Mouse (Mus musculus) small intestine, adult 2 months (tissue): ENCODE measurements at regions not wholly inside any gene's neighbourhood (a gene's known extent, or its start where the extent isn't known, plus 50 kb on each side); places are given as distances from the start of the nearest gene placed in this dataset.

Source experiments
- H3K27ac ChIP-seq: fragments of 200-500 bp; 2 replicates; pipeline ENCODE4 v1.5.1; 2012; ENCODE audit warnings: low read depth, low read length, control low read depth, inconsistent platforms; ENCODE audit not compliant: insufficient read depth
- H3K27me3 ChIP-seq: fragments of 200-500 bp; 2 replicates; pipeline ENCODE4 v1.6.1; 2012; ENCODE audit warnings: mild to moderate bottlenecking, moderate library complexity, low read length, inconsistent platforms; ENCODE audit not compliant: control insufficient read depth, insufficient read depth
- H3K36me3 ChIP-seq: fragments of 200-500 bp; 2 replicates; pipeline ENCODE4 v1.6.1; 2012; ENCODE audit warnings: mild to moderate bottlenecking, low read length, control low read depth, inconsistent platforms; ENCODE audit not compliant: control insufficient read depth, insufficient read depth
- H3K4me1 ChIP-seq: fragments of 200-500 bp; 2 replicates; pipeline ENCODE4 v1.6.1; 2012; ENCODE audit warnings: low read length, inconsistent platforms, mixed read lengths; ENCODE audit not compliant: control insufficient read depth, insufficient read depth, insufficient read length
- H3K4me3 ChIP-seq: fragments of 200-500 bp; 2 replicates; pipeline ENCODE4 v1.5.1; 2012; ENCODE audit warnings: low read depth, mild to moderate bottlenecking, control low read depth, inconsistent platforms, low read length, moderate library complexity
- CTCF ChIP-seq: fragments of 200-500 bp; IDR thresholded peaks from 2 replicates; pipeline ENCODE4 v1.5.1; 2012; ENCODE audit warnings: low read depth, mild to moderate bottlenecking, control low read depth, inconsistent platforms, low read length, moderate library complexity, mixed read lengths; ENCODE audit not compliant: insufficient replicate concordance, insufficient read length; ENCODE audit errors: extremely low read depth
- POLR2A ChIP-seq: fragments of 200-500 bp; IDR thresholded peaks from 2 replicates; pipeline ENCODE4 v1.6.1; 2012; ENCODE audit warnings: low read depth, mild to moderate bottlenecking, control low read depth, inconsistent platforms, low read length, moderate library complexity
- WGBS: fragments of 180-500 bp; shearing (Covaris S2); methylation state at CpG from one replicate; pipeline ENCODE4 v1.1.7; 2018; 5-methylcytosine and 5-hydroxymethylcytosine counted together

DNA sequence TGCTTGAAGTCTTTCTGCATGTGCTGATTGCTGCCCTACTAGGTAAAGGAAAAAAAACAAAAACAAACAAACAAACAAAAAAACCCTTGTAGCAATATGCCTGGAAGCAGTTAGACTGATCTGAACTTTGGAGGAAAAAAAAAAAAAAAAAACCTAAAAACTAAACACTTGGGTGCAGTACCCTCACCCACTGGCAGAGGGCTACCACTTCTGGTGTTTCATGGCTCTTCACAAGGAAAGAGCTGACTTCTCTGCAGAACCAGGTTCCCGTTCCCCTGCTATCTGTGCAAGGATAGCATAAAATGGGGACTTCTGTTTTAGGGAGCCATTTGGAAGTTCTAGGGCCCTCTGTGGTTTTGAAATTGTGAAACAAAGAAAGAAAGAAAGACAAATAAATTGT is 52.2 kb upstream of the Otud4 start:
- Histone ChIP-seq H3K27ac (no peak overlapping the region), H3K36me3 (no peaks in the 10 kb centered on the region), H3K27me3 (no peaks in the 10 kb centered on the region), H3K4me1 (no peaks in the 10 kb centered on the region), H3K4me3 (no peak overlapping the region)
- TF ChIP-seq CTCF (peak; percentile 40; the same call in 1 of the 2 replicates), POLR2A (no peak)
- 12% methylated on average over 1 of the region's 1 CpGs for WGBS

DNA sequence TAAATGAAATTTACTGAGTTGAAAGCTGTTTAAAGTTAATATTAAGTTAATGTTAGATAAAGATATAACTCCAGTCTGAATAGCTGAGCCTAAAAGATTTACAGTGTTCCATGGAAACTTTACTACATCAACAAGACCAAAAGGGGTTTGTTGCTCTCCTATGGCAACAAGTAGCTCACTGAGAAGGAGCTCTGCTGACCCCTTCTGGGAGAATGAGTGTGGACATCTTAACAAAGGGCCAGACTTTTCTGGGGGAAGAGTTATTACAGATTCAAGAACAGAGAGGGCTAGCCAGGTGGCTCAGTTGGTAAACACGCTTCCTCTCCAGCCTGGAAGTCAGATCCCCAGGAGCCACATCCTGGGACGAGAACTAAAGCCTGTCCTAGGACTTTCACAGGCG is 54.5 kb upstream of the Otud4 start:
- Histone ChIP-seq H3K4me3 (no peak overlapping the region), H3K36me3 (no peaks in the 10 kb centered on the region), H3K27me3 (no peaks in the 10 kb centered on the region), H3K27ac (no peak overlapping the region), H3K4me1 (no peaks in the 10 kb centered on the region)
- TF ChIP-seq CTCF (no peak), POLR2A (no peak)
- 41% methylated on average over 3 of the region's 3 CpGs for WGBS

DNA sequence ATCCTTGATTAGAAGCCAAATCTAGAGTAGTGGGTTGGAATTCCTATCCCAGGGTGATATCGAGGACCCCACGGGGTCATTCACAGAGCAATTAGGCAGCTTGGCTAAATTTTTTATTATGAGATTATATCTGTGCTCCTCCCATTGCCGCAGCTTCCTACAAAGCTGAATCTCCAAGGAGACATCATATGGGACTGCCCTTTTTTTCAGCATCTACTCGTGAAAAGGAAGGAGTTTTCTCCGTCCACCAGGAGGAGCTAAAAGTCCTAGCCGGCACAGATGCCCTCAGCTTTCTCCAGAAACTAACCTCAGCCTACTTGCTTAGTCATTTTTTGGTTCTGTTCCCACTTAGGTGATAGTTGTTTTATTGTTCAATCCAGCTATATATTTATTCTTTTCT is 56.1 kb upstream of the Otud4 start:
- Histone ChIP-seq H3K36me3 (no peaks in the 10 kb centered on the region), H3K4me3 (no peak overlapping the region), H3K27me3 (no peaks in the 10 kb centered on the region), H3K4me1 (no peaks in the 10 kb centered on the region), H3K27ac (no peak overlapping the region)
- 23% methylated on average over 6 of the region's 6 CpGs for WGBS
- TF ChIP-seq CTCF (no peak), POLR2A (no peak)

DNA sequence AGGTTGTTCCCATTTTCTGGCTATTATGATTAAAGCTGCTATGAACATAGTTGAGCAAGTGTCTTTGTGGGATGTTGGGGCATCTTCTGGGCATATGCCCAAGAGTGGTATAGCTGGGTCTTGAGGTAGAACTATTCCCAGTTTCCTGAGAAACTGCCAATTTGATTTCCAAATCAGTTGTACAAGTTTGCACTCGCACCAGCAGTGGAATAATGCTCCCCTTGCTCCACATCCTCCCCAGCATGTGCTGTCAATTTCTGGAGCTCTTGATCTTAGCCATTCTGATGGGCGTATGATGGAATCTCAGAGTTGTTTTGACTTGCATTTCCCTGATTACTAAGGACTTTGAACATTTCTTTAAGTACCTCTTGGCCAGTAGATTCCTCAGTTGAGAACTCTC is 57.2 kb upstream of the Otud4 start:
- Histone ChIP-seq H3K27ac (no peak overlapping the region), H3K4me1 (no peaks in the 10 kb centered on the region), H3K27me3 (no peaks in the 10 kb centered on the region), H3K36me3 (no peaks in the 10 kb centered on the region), H3K4me3 (no peak overlapping the region)
- WGBS = 80% methylated on average over 2 of the region's 2 CpGs
- TF ChIP-seq CTCF (no peak), POLR2A (no peak)

DNA sequence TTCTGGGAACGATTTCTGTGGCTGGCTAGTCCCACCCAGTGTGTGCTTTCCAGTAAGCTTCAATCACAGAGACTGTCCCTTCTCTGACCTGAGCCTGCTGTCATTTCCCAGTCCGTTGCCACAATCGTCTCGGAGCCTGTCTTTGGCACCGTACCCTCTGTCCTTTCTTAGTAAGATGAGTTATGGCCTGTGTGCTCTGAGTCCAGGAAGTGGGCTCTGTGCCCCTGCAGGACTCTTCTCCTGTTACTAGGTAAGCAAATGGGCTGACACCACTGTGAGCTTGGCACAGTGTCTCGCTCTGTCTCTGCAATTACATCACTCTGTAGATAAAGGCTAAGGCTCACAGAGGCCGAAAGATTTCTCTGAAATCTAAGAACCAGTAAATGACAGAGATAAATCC is 63.3 kb upstream of the Otud4 start:
- H3K27me3 ChIP-seq = no peaks in the 10 kb centered on the region
- 36% methylated on average over 7 of the region's 7 CpGs for WGBS

DNA sequence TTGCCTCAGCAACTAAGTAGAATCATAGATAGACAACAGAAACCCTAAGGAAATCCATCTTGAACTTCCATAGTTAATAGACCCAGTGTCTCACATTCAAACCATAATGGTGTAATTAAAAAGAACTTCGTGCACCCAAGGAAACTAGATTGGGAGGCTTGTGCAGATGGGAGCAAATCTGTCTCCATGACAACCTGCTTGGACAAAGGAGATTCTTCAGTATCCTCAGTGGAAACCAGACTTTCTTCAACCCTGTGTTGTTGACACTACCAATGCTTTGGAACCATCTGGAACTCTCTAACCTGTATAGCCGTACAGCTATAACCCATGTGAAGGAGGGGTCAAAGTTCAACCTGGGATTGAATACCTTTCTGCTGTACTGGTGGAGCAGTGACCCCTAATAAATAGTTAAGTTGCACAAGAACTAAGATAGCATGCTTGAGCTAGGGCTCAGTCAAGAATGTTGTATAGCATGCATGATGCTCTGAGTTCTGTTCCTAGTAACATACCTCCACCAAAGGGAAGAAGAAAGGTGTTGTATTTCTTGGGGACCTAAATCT is 64.2 kb upstream of the Otud4 start:
- Histone ChIP-seq H3K4me3 (no peak overlapping the region), H3K4me1 (no peaks in the 10 kb centered on the region; the same call in 1 of the 2 replicates), H3K27ac (no peak overlapping the region), H3K36me3 (no peaks in the 10 kb centered on the region), H3K27me3 (no peaks in the 10 kb centered on the region)
- WGBS = 46% methylated on average over 2 of the region's 2 CpGs
- no peak for TF ChIP-seq POLR2A
- TF ChIP-seq CTCF = no peak

More for the DNA sequence above, 63.3 kb upstream of the Otud4 start:
- TF ChIP-seq POLR2A (no peak), CTCF (no peak)
- H3K4me1 ChIP-seq = no peaks in the 10 kb centered on the region; the same call in 1 of the 2 replicates
- H3K36me3 ChIP-seq = no peaks in the 10 kb centered on the region
- no peak overlapping the region for H3K4me3 ChIP-seq
- H3K27ac ChIP-seq = no peak overlapping the region

DNA sequence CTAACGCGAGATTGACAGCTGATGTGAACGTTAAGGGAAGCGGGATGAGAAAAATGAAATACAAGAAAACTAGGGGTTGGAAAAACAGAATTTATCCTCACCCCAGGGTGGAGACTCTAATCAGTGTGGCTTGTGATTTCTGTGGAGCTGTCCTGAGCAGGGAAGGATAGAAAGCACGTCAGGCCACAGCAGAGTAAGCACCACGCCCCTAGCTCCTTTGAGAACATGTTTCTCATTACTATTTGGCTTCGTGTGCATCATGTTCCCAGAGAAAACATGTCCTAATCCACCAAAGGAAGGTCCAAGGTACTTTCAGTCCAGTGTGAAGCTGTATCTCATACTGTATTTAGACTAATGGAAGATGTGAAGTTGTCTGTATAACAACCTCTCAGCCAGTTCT is 65.9 kb upstream of the Otud4 start:
- no peak overlapping the region for H3K27ac ChIP-seq
- H3K4me3 ChIP-seq = no peak overlapping the region
- H3K27me3 ChIP-seq = no peaks in the 10 kb centered on the region
- H3K4me1 ChIP-seq = no peaks in the 10 kb centered on the region; the same call in 1 of the 2 replicates
- no peak for TF ChIP-seq CTCF
- H3K36me3 ChIP-seq = no peaks in the 10 kb centered on the region
- 87% methylated on average over 7 of the region's 7 CpGs for WGBS

DNA sequence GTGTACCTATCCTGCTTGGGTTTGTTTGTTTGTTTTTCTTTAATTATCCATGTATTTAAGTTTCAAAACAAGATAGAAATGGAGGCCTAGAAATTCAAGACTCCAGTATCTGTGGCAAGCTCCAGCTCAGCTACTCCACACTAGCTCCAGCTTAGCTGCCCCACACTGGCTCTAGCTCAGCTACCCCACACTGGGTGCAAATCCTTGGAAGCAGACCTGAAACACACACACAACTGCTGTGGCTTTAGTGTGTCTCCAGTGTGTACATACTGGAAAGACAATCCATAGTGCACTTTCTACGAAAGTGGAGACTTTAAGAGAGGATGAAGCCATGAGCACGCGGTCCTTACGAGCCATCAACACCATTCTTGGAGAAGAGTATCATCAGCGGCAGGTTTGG is 66.9 kb upstream of the Otud4 start:
- TF ChIP-seq POLR2A = no peak
- no peak for TF ChIP-seq CTCF
- WGBS = 93% methylated on average over 5 of the region's 5 CpGs
- Histone ChIP-seq H3K4me3 (no peak overlapping the region), H3K4me1 (no peaks in the 10 kb centered on the region; the same call in 1 of the 2 replicates), H3K36me3 (no peaks in the 10 kb centered on the region), H3K27me3 (no peaks in the 10 kb centered on the region), H3K27ac (no peak overlapping the region)
